Mouse (Mus musculus): Measurements from ENCODE around the gene Mrgpra9. TPM values are rescaled to one million over a fixed set of nuclear protein-coding genes. Genes with fewer than 3 reads are reported as not detected.

Mrgpra9 gene
- not detected for polyA plus RNA-seq (2014; fragmentation: Illumina TruSeq; extraction: RNeasy Lipid Tissue Mini Kit (QIAGEN cat#74804); ENCODE audit: insufficient read depth, low read depth, low replicate concordance)

GRCm38 (mm10) chr7:47252770-47253169 is at the start of gene Mrgpra9:
Gene Mrgpra9 (minus strand): TSS chr7:47252848.

GRCm38 (mm10) chr7:47204830-47205229 is 47.8 kb downstream of the Mrgpra9 start, which contains the start of gene Mrgpra6:
Gene Mrgpra6 (minus strand): TSS chr7:47204920.

Other genes with a start within 250 kb of the Mrgpra9 start
- gene Spty2d1, start 244.4 kb downstream of the Mrgpra9 start, polyA plus RNA-seq (2014; fragmentation: Illumina TruSeq; extraction: RNeasy Lipid Tissue Mini Kit (QIAGEN cat#74804); ENCODE audit: insufficient read depth, low read depth, low replicate concordance): 7.8 TPM
- 11.8 TPM for gene Tmem86a, start 202.2 kb downstream of the Mrgpra9 start, polyA plus RNA-seq (2014; fragmentation: Illumina TruSeq; extraction: RNeasy Lipid Tissue Mini Kit (QIAGEN cat#74804); ENCODE audit: insufficient read depth, low read depth, low replicate concordance)
- 0.28 TPM for gene Ptpn5, start 119.2 kb downstream of the Mrgpra9 start, polyA plus RNA-seq (2014; fragmentation: Illumina TruSeq; extraction: RNeasy Lipid Tissue Mini Kit (QIAGEN cat#74804); ENCODE audit: insufficient read depth, low read depth, low replicate concordance)
- not detected for gene Mrgpra6, start 47.9 kb downstream of the Mrgpra9 start, polyA plus RNA-seq (2014; fragmentation: Illumina TruSeq; extraction: RNeasy Lipid Tissue Mini Kit (QIAGEN cat#74804); ENCODE audit: insufficient read depth, low read depth, low replicate concordance)
- not detected for gene Mrgpra1, start 101.4 kb upstream of the Mrgpra9 start, polyA plus RNA-seq (2014; fragmentation: Illumina TruSeq; extraction: RNeasy Lipid Tissue Mini Kit (QIAGEN cat#74804); ENCODE audit: insufficient read depth, low read depth, low replicate concordance)
- not detected for gene Mrgpra2a, start 199.3 kb upstream of the Mrgpra9 start, polyA plus RNA-seq (2014; fragmentation: Illumina TruSeq; extraction: RNeasy Lipid Tissue Mini Kit (QIAGEN cat#74804); ENCODE audit: insufficient read depth, low read depth, low replicate concordance)

Data from lung, adult 10 weeks (tissue).